Mouse (Mus musculus) intestine, embryonic 14.5 days (tissue): ENCODE measurements at regions not wholly inside any gene's neighbourhood (a gene's known extent, or its start where the extent isn't known, plus 50 kb on each side); places are given as distances from the start of the nearest gene placed in this dataset.
A peak's percentile ranks its signal among the peaks of the same experiment; 100 is the strongest.

Source experiments
- ATAC-seq: fragments of 200-750 bp; cut with Nextera tagmentation; replicated peaks from 2 replicates; pipeline ENCODE4 v1.8.0; 2017; ENCODE audit warnings: low read depth, moderate number of reproducible peaks, moderate TSS enrichment, moderate library complexity; ENCODE audit not compliant: low FRiP score, low TSS enrichment
- DNase-seq: peaks from one replicate; pipeline ENCODE4 v3.0.0-alpha.2; 2018; ENCODE audit warnings: low spot score
- H3K27ac ChIP-seq: fragments of 300-500 bp; sonication (generic); 2 replicates; pipeline ENCODE4 v1.5.1; 2014; ENCODE audit warnings: low read depth, mild to moderate bottlenecking, control low read depth
- H3K27me3 ChIP-seq: fragments of 300-500 bp; sonication (generic); replicated peaks from 2 replicates; pipeline ENCODE4 v1.6.1; 2014; ENCODE audit warnings: low read length, control low read depth; ENCODE audit not compliant: control insufficient read depth, insufficient read depth
- H3K36me3 ChIP-seq: fragments of 300-500 bp; sonication (generic); 2 replicates; pipeline ENCODE4 v1.6.1; 2014; ENCODE audit warnings: low read length, control low read depth; ENCODE audit not compliant: control insufficient read depth, insufficient read depth
- H3K4me1 ChIP-seq: fragments of 300-500 bp; sonication (generic); replicated peaks from 2 replicates; pipeline ENCODE4 v1.6.1; 2014; ENCODE audit warnings: low read length, control low read depth, mixed read lengths; ENCODE audit not compliant: control insufficient read depth, insufficient read depth
- H3K4me2 ChIP-seq: fragments of 300-500 bp; sonication (generic); 2 replicates; pipeline ENCODE4 v1.6.1; 2014; ENCODE audit warnings: low read length
- H3K4me3 ChIP-seq: fragments of 300-500 bp; sonication (generic); 2 replicates; pipeline ENCODE4 v1.5.1; 2014; ENCODE audit warnings: low read depth, low read length, control low read depth, mixed read lengths
- H3K9ac ChIP-seq: fragments of 300-500 bp; sonication (generic); 2 replicates; pipeline ENCODE4 v1.6.1; 2014; ENCODE audit warnings: mild to moderate bottlenecking, low read length
- H3K9me3 ChIP-seq: fragments of 300-500 bp; sonication (generic); 2 replicates; pipeline ENCODE4 v1.6.1; 2016; ENCODE audit warnings: low read length, control low read depth; ENCODE audit not compliant: control insufficient read depth
- WGBS: fragments of 180-500 bp; shearing (Covaris S2); extraction: QIAGEN DNeasy Blood & Tissue Kit; methylation state at CpG from one replicate; pipeline ENCODE4 v1.1.7; 2014; 5-methylcytosine and 5-hydroxymethylcytosine counted together

GRCm38 (mm10) chr2:138033379-138034122, 222.8 kb upstream of the Btbd3 start:
- Histone ChIP-seq H3K27ac (no peak overlapping the region), H3K9ac (no peak overlapping the region), H3K4me2 (no peak overlapping the region), H3K4me3 (no peak overlapping the region), H3K9me3 (no peaks in the 10 kb centered on the region), H3K36me3 (no peaks in the 10 kb centered on the region), H3K27me3 (no peaks in the 10 kb centered on the region), H3K4me1 (no peaks in the 10 kb centered on the region)
- ATAC-seq (no peak; the same call in 1 of the 2 replicates), DNase-seq (peak; percentile 77)
- 34% methylated on average over 11 of the region's 11 CpGs for WGBS

GRCm38 (mm10) chr2:138027411-138027810, 229.0 kb upstream of the Btbd3 start:
- ATAC-seq, result no peak
- WGBS, result 90% methylated on average over 1 of the region's 1 CpGs

GRCm38 (mm10) chr2:138023558-138023957, 232.8 kb upstream of the Btbd3 start:
- no peak overlapping the region for H3K4me2 ChIP-seq
- no peak overlapping the region for H3K4me3 ChIP-seq
- H3K9me3 ChIP-seq, result no peaks in the 10 kb centered on the region
- DNase-seq (no peak), ATAC-seq (no peak)
- WGBS, result 80% methylated on average over 2 of the region's 2 CpGs
- H3K9ac ChIP-seq, result no peak overlapping the region
- no peaks in the 10 kb centered on the region for H3K36me3 ChIP-seq
- no peak overlapping the region for H3K27ac ChIP-seq
- H3K4me1 ChIP-seq, result no peaks in the 10 kb centered on the region
- no peaks in the 10 kb centered on the region for H3K27me3 ChIP-seq

More at GRCm38 (mm10) chr2:138027411-138027810, 229.0 kb upstream of the Btbd3 start:
- Histone ChIP-seq H3K27me3 (no peaks in the 10 kb centered on the region), H3K9me3 (no peaks in the 10 kb centered on the region), H3K9ac (no peak overlapping the region), H3K27ac (no peak overlapping the region), H3K4me1 (no peaks in the 10 kb centered on the region), H3K36me3 (no peaks in the 10 kb centered on the region), H3K4me2 (no peak overlapping the region), H3K4me3 (no peak overlapping the region)
- DNase-seq, result no peak

GRCm38 (mm10) chr2:137981766-137982165, 274.6 kb upstream of the Btbd3 start:
- Histone ChIP-seq H3K27ac (no peak overlapping the region), H3K27me3 (no peaks in the 10 kb centered on the region), H3K4me1 (0 out of 2 replicates have a peak, but pooled peaks cover 3% of the 10 kb centered on the region), H3K9ac (no peak overlapping the region), H3K36me3 (no peaks in the 10 kb centered on the region), H3K4me2 (no peak overlapping the region), H3K4me3 (no peak overlapping the region), H3K9me3 (no peaks in the 10 kb centered on the region)
- no peak for ATAC-seq
- 67% methylated on average over 3 of the region's 3 CpGs for WGBS
- DNase-seq, result no peak

GRCm38 (mm10) chr2:137977767-137978166, 278.6 kb upstream of the Btbd3 start:
- H3K4me3 ChIP-seq, result no peak overlapping the region
- no peaks in the 10 kb centered on the region for H3K27me3 ChIP-seq
- WGBS, result 51% methylated on average over 4 of the region's 4 CpGs
- H3K9ac ChIP-seq, result no peak overlapping the region
- no peak for ATAC-seq
- no peaks in the 10 kb centered on the region for H3K9me3 ChIP-seq
- H3K4me1 ChIP-seq, result no peaks in the 10 kb centered on the region
- no peak for DNase-seq
- H3K27ac ChIP-seq, result no peak overlapping the region
- H3K36me3 ChIP-seq, result no peaks in the 10 kb centered on the region
- no peak overlapping the region for H3K4me2 ChIP-seq

GRCm38 (mm10) chr2:137974651-137975050, 281.7 kb upstream of the Btbd3 start:
- no peak overlapping the region for H3K4me3 ChIP-seq
- H3K27ac ChIP-seq, result no peak overlapping the region
- H3K27me3 ChIP-seq, result no peaks in the 10 kb centered on the region
- WGBS, result 64% methylated on average over 3 of the region's 3 CpGs
- DNase-seq, result no peak
- H3K4me1 ChIP-seq, result no peaks in the 10 kb centered on the region
- no peaks in the 10 kb centered on the region for H3K9me3 ChIP-seq
- H3K36me3 ChIP-seq, result no peaks in the 10 kb centered on the region
- H3K4me2 ChIP-seq, result no peak overlapping the region
- ATAC-seq, result no peak
- no peak overlapping the region for H3K9ac ChIP-seq

- no peak overlapping the region for H3K4me2 ChIP-seq
- H3K27ac ChIP-seq, result no peak overlapping the region
- H3K4me1 ChIP-seq, result no peaks in the 10 kb centered on the region
- H3K27me3 ChIP-seq, result no peaks in the 10 kb centered on the region
- H3K36me3 ChIP-seq, result no peaks in the 10 kb centered on the region
- ATAC-seq (no peak), DNase-seq (no peak)
- no peaks in the 10 kb centered on the region for H3K9me3 ChIP-seq
- H3K9ac ChIP-seq, result no peak overlapping the region
- 62% methylated on average over 4 of the region's 4 CpGs for WGBS
- H3K4me3 ChIP-seq, result no peak overlapping the region
Observed at GRCm38 (mm10) chr2:137969156-137969555, 287.2 kb upstream of the Btbd3 start.

- 66% methylated on average over 10 of the region's 10 CpGs for WGBS
- no peak overlapping the region for H3K4me3 ChIP-seq
- no peaks in the 10 kb centered on the region for H3K4me1 ChIP-seq
- no peak overlapping the region for H3K4me2 ChIP-seq
- ATAC-seq (no peak), DNase-seq (no peak)
- no peak overlapping the region for H3K9ac ChIP-seq
- H3K9me3 ChIP-seq, result no peaks in the 10 kb centered on the region
- no peaks in the 10 kb centered on the region for H3K27me3 ChIP-seq
- no peak overlapping the region for H3K27ac ChIP-seq
- no peaks in the 10 kb centered on the region for H3K36me3 ChIP-seq
Observed at GRCm38 (mm10) chr2:137966460-137967076, 289.8 kb upstream of the Btbd3 start.

GRCm38 (mm10) chr2:137954830-137955229, 301.5 kb upstream of the Btbd3 start:
- WGBS, result 85% methylated on average over 2 of the region's 2 CpGs
- DNase-seq, result no peak
- H3K9me3 ChIP-seq, result no peaks in the 10 kb centered on the region
- H3K4me1 ChIP-seq, result no peaks in the 10 kb centered on the region
- no peak overlapping the region for H3K4me3 ChIP-seq
- no peak overlapping the region for H3K9ac ChIP-seq
- H3K4me2 ChIP-seq, result no peak overlapping the region
- no peak overlapping the region for H3K27ac ChIP-seq
- no peak for ATAC-seq
- H3K27me3 ChIP-seq, result no peaks in the 10 kb centered on the region
- no peaks in the 10 kb centered on the region for H3K36me3 ChIP-seq
